Mouse (Mus musculus) gastrocnemius, postnatal 4 days (tissue): ENCODE results near the gene Tnfaip8l1. TPM values are rescaled to one million over a fixed set of nuclear protein-coding genes. Genes with fewer than 3 reads are reported as not detected.
A peak's percentile ranks its signal among the peaks of the same experiment; 100 is the strongest.

Experiments used
- DNase-seq, 2 experiments: peaks; one replicate each; pipeline ENCODE4 v3.0.0; 2021 to 2022; ENCODE audit warnings: low spot score in 2 of 2, mixed read lengths in 2 of 2
- long read RNA-seq, 2 experiments: library from polyadenylated mRNA; stranded (forward); transcript quantifications; one replicate each; pipeline ENCODE4 v2.0.0; 2021
- total RNA-seq, 2 experiments: library from RNA; stranded (reverse); gene quantifications; 2 replicates each; pipeline ENCODE4 v1.2.3; 2021

The Tnfaip8l1 gene
- 1 to 10 TPM; 6.7 to 6.8 TPM for total RNA-seq
- long read RNA-seq, experiment 1, transcript Tnfaip8l1-201 (2 exons, 2,379 nt), result major isoform, 13 of 16 reads
- long read RNA-seq, experiment 1, partial matches to known transcripts, result 0 of 16 reads
- long read RNA-seq, experiment 1, other reads (novel, unspliced or antisense), result 3 of 16 reads
- long read RNA-seq, experiment 2, transcript Tnfaip8l1-201 (2 exons, 2,379 nt), result major isoform, 7 of 9 reads
- long read RNA-seq, experiment 2, partial matches to known transcripts, result 0 of 9 reads
- long read RNA-seq, experiment 2, other reads (novel, unspliced or antisense), result 2 of 9 reads

DNA sequence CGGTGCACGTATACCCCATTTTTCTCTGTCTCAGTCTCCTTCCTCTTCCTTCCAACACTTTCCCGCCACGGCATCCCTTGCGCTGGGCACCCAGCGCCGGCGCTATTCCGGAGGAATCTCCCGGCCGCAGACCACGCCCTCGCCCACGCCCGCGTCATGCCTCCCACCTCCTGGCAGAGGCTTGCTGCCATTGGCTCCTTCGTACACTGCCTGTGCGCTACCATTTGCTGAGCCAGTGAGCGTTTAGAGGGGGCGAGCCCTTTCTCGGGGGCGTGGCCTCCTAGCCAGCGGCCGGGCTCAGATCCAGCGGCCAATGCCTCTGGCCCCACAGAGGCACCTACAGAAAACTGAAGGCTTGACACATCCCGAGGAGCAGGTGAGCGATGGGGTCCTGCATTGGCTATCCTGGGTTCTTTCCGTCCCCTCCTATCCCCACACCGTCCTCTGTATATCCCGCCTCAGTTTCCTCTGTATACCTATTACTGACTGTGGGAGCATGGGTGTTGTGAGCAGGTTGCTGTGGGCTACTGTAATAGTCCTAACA is at the start of gene Tnfaip8l1:
TSS of gene Tnfaip8l1 (plus strand) at position 247 of the 544 bp plus-strand sequence.
- peak; percentile 87 to 93 for DNase-seq

DNA sequence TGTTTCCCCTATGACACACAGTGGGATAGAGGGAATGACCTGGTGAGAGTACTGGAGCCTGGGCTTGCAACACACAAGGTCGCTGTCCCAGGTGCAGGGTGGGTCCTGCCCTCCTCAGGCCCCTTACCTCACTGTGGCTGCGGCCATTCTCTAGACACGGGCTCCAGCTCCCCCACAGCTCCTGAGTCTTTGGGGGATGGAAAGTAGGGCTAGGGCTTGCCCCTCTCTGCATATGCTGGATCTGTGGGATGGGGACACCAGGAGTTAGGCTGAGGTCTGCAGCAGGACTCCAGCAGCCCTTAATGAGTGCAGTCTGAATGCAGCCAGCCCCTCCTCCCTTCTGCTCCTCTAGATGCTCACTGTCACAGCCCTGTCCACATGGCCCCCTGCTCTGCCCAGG is 49.5 kb upstream of the Tnfaip8l1 start:
- DNase-seq, result no peak

DNA sequence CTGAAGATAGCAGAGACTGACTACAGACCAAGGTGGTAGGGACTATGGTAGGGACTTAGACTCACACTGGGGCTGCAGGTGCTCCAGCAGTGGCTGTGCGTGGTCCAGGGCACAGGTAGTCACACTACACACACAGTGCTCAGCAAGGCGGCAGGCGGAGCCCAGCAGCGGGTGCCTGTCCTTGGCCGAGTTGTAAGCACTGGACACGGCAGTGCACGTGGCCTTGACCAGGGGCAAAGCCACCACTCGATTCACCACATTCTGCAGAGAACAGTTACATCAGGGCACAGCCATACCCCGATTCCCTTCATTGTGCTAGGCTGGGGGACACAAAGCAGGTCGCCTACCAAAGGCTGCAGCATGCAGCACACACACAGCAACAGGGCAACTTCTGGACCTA is 46.1 kb upstream of the Tnfaip8l1 start:
- no peak for DNase-seq

- DNase-seq, result peak in 1 of 2 experiments; percentile 64
Measured at GRCm38 (mm10) chr17:56117251-56117710, 45.0 kb upstream of the Tnfaip8l1 start, which contains the start of gene Plin5. TSS of gene Plin5 (minus strand) at chr17:56117596.

GRCm38 (mm10) chr17:56119431-56119830 is 42.8 kb upstream of the Tnfaip8l1 start:
- no peak for DNase-seq

DNA sequence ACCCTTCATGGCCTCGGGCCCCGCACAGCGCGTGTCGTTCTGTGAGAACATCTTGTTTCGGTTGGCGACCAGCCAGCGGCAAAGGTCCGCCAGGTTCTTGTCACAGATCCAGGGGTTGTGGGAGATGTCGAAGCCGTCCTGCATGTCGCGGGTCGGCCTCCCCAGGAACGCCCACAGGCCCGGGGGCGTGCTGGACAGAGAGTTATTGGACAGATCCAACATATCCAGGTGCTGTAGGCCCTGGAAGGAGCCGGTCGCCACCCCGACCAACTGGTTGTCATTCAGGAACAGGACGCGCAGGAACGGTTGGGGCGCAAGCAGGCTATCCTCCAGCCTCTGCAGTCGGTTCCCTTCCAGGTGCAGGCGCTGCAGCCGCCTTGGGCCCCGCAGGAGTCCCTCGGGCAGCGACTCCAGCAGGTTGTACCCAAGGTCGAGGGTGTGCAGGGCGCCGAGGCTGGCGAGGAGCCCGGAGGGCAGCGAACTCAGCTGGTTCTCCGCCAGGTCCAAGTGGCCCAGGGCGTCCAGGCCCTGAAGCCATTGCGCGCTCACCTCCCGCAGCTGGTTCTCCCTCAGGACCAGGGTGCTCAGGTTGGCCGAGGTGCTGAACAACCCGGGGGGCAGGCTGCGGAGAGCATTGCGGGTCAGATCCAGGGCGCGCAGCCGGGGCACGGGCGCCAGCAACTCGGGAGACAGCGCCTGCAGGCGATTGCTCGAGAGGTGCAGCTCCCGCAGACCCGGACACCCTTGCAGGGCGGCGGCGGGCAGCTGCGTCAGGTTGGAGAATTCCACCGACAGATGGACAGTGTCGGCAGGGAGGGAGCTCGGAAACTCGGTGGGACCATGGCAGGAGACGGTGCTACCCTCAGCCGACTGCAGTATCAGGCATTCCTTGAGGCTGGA is 42.0 kb upstream of the Tnfaip8l1 start:
- peak in 1 of 2 experiments; percentile 49 for DNase-seq

DNA sequence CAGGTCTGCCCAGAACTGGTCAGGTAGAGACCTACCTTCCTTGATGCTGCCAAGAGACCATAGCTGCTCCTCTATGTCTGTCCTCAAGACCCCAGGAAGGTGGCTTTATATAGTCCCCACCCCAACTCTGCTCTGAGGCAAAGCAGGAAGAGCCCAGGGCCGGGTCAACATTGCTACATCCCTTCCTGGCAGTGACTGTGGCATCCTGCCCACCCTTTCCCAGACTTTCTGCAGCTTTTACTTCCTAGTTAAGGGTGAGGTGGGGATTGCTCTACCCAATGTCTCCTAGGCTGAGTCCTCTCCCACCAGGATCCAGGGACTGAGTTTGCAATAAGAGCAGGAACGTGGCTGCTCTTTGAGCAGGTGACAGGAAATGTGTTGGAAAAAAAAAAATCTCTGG is 40.5 kb upstream of the Tnfaip8l1 start, which contains the start of gene Lrg1:
TSS of gene Lrg1 (minus strand) at position 176 of the 400 bp plus-strand sequence.
- no peak for DNase-seq

- no peak for DNase-seq
Measured at GRCm38 (mm10) chr17:56123161-56123560, 39.1 kb upstream of the Tnfaip8l1 start.

DNA sequence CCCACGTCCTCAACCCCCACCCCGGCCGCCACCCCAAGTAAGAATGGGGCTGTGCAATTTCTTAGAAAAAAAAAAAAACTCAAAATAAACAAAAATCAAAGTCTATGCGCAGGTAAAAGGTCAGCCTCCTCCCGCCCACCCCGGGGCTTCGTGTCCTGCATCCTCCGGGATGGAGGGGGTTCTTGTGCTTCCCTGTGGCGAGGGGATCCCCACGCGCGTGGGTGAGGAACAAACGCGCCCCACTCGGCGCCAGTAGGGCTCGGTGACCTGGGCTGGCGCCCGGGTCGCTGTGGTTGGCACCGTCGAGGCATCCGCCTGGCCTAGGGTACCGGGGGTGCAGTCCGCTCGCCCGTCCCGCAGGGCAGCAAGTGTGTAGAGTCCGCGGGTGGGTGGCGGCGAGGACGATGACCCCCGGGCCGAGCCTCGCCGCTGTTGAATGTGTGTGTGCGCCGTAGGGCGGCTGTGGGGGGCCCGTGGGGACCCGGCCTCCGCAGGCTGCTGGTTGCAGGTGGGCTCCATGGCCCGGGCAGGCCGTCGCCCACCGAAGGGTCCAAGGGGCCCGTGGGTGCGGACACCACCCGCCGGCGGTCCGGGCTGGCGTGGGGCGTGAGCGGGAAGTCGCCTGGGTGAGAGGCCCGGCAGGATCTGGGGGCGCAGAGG is 38.5 kb upstream of the Tnfaip8l1 start:
- no peak for DNase-seq

GRCm38 (mm10) chr17:56124377-56125275 is 37.7 kb upstream of the Tnfaip8l1 start:
- DNase-seq, result no peak

DNA sequence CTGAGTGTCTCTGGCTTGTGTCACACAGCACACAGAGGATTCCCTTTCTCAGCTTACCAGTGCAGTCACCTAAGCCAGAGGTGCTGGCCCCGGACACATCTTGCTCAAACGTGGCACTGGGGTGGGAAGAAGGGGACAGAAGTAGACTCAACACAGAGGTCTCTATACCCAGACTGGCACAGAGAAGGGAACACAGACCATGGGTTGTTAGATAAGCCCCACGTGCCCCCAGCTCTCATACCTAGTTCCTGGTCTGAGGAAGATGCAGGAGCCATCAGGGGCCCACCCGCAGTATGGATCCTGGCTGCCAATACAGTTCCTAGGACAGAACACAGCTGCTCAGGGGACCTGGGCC is 37.0 kb upstream of the Tnfaip8l1 start:
- DNase-seq, result no peak

- DNase-seq, result no peak
Measured at GRCm38 (mm10) chr17:56126175-56126574, 36.1 kb upstream of the Tnfaip8l1 start.

- DNase-seq, result no peak
Measured at GRCm38 (mm10) chr17:56128246-56128645, 34.0 kb upstream of the Tnfaip8l1 start.

GRCm38 (mm10) chr17:56131136-56131535 is 31.1 kb upstream of the Tnfaip8l1 start:
- DNase-seq, result no peak

DNA sequence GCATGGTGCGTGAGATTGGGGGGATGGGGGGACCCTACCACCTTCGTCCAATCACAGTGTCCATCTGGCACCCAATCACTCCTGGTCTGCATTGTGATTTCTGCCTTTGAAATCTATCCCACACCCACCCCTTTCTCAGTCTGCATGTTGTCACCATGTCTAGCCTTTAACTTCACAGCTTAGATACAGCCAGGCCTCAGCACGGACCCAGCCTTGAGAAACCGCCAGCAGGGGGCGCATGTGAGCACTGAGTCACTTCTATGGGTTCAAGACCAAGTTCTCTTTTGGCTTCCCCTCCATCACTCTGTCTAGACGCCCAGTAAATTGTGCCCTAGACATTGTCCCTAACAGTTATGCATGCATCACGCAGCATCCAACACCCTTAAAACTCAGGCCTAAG is 30.5 kb upstream of the Tnfaip8l1 start:
- DNase-seq, result peak in 1 of 2 experiments; percentile 66

- DNase-seq, result peak in 1 of 2 experiments; percentile 64
Measured at GRCm38 (mm10) chr17:56132661-56133060, 29.6 kb upstream of the Tnfaip8l1 start.

- no peak for DNase-seq
Measured at GRCm38 (mm10) chr17:56133457-56134363, 28.6 kb upstream of the Tnfaip8l1 start.

DNA sequence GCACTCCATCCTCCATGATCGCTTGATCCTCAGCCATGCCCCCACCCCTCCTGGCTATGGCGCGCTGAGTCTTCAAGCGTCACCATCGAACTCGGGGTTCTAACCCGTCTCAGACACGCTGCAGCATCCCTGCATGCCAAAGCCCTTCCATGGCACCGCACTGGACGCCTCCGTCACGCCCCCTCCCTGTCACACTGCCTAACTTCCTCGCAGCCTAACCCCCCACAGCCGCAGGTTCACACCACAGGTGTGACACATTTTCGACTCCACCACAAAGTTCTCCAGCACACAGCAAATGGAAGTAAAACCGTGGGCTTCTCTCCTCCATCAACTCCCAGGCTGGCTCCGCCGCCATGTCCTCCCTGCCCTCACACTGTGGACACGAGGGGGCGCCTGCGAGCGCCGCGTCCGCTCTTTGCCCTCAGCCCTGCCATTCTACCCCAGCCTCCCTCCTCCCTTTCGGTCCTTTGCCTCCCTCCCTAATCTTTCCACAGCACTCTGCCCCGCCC is 27.8 kb upstream of the Tnfaip8l1 start:
- DNase-seq, result peak in 1 of 2 experiments; percentile 68

DNA sequence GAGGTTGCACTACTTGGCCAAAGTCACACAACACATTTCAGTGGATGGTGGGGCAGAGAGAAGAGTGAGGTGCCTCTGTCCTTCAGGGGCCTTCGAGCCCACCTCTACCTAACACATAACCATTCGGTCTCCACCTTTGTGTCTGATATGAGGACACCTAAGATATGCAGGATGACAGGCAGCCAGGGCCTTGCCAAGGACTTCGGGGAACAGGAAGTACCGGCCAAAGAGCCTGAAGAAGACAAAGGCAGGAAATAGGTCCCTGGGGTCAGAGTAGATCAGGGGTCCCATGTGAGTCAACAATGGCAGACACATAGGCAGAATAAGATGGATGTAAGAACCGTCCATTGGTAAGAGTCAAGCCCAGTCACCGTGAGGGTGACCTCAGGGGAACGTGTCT is 25.7 kb upstream of the Tnfaip8l1 start:
- no peak for DNase-seq
